Mouse (Mus musculus) induced T-regulatory cell, adult 2 months (primary cell): ENCODE results near the gene Itm2a.
A peak's percentile ranks its signal among the peaks of the same experiment; 100 is the strongest.

Source experiments
- DNase-seq: peaks from one replicate; pipeline ENCODE4 v3.0.0-alpha.2; 2012; ENCODE audit warnings: low read depth

The Itm2a gene

GRCm38 (mm10) chrX:107402915-107403912 lies at the start of gene Itm2a:
Gene Itm2a (minus strand): TSS chrX:107403376.
- DNase-seq, result peak; percentile 69

GRCm38 (mm10) chrX:107435887-107436286 lies 32.7 kb upstream of the Itm2a start:
- DNase-seq, result peak; percentile 59

GRCm38 (mm10) chrX:107421304-107421703 lies 18.1 kb upstream of the Itm2a start:
- peak; percentile 27 for DNase-seq

- no peak for DNase-seq
Measured at GRCm38 (mm10) chrX:107417345-107417744, 14.2 kb upstream of the Itm2a start.

- DNase-seq, result no peak
Measured at GRCm38 (mm10) chrX:107415999-107416398, 12.8 kb upstream of the Itm2a start.

GRCm38 (mm10) chrX:107402481-107402880 lies 695 bp downstream of the Itm2a start:
- peak; percentile 53 for DNase-seq

GRCm38 (mm10) chrX:107399087-107399486 lies 4.1 kb downstream of the Itm2a start:
- DNase-seq, result no peak

- no peak for DNase-seq
Measured at GRCm38 (mm10) chrX:107393256-107393655, 9.9 kb downstream of the Itm2a start.

GRCm38 (mm10) chrX:107375329-107375728 lies 27.8 kb downstream of the Itm2a start:
- no peak for DNase-seq
